Mouse (Mus musculus) olfactory bulb, adult 2 months (tissue): ENCODE results near the gene Gfra1.

Source experiments
- CTCF ChIP-seq: fragments of 200-500 bp; IDR thresholded peaks from 2 replicates; pipeline ENCODE4 v1.5.1; 2012; ENCODE audit warnings: low read depth, mild to moderate bottlenecking, low read length, moderate library complexity; ENCODE audit not compliant: insufficient read depth
- POLR2A ChIP-seq: fragments of 200-500 bp; IDR thresholded peaks from 2 replicates; pipeline ENCODE4 v1.6.1; 2012; ENCODE audit warnings: mild to moderate bottlenecking, low read depth, low read length, moderate library complexity; ENCODE audit not compliant: insufficient read depth

- TF ChIP-seq CTCF: no peak
- no peak for TF ChIP-seq POLR2A
These were observed 196.5 kb downstream of the Gfra1 start for GRCm38 (mm10) chr19:58259250-58259649.
